Mouse (Mus musculus) heart, postnatal 25 days (tissue): Measurements from ENCODE around the gene Tuba1c. TPM values are rescaled to one million over a fixed set of nuclear protein-coding genes. Genes with fewer than 3 reads are reported as not detected.

Experiments
- DNase-seq: peaks from one replicate; pipeline ENCODE4 v3.0.0; 2022; ENCODE audit warnings: low spot score
- intact Hi-C: fragments of 180-260 bp; cut with DNase I; formaldehyde crosslinking; loops from one replicate; pipeline ENCODE4 v1.15.1; 2025
- microRNA-seq: library from miRNA; unstranded; fragments of <30 nt; microRNA quantifications from one replicate; pipeline ENCODE4 v1.2.0, GENCODE M21; 2022
- total RNA-seq, 2 experiments: library from RNA; stranded (reverse); gene quantifications; 2 replicates each; pipeline ENCODE4 v1.2.3; 2021

Tuba1c gene
- total RNA-seq, 2 experiments from 2014 or later: 33.5 to 33.7 TPM

- intact Hi-C loops: loop anchor here (5.0 kb wide), 1 partner anchor 34 kb away; no protein-coding TSS in a partner anchor
- no peak for DNase-seq
Observed at GRCm38 (mm10) chr15:99085997-99086396, 56.3 kb downstream of the Tuba1c start.

DNA sequence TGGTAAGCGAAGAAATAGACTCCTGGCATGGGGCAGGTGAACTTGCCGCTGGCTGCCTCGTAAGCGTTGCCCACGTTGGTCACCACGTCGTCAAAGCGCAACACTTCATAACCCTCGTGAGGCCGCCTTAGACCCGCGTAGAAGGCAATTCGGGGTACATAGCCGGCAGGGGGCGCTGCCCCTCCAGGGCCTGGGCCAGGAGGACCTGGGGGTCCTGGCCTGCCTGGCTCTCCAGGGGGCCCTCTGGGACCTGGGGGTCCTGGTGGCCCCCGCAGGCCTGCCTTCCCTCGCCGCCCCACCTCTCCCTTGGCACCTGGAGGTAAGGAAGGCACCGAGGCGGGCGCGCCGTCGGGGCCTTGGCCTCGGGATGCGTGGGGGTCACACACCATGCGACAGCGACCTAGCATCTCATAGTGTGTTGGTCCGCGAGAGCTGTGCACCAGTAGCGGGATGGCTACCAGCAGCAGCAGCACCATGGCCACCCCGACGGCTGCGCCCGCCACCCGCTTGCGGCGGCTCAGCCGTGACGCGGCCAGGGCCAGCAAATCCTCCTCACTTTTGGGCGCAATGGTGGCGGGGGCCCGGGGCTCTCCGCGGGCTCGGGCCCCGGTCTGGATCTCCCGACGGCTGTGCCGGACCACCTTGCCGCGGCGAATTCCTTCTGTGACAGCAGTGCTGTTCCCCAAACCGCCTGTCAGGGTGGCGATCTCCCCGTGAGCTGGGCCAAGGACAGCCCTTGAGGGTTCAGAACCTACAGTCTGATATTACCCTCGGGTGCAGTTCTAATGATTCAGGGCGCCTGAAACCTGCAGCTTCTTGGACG, 57.8 kb downstream of the Tuba1c start, which contains the start of gene C1ql4:
C1ql4 (minus strand) TSS at position 565 of the 823 bp plus-strand sequence.
- intact Hi-C loops: loop anchor here (5.0 kb wide), 1 partner anchor 35 kb away; no protein-coding TSS in a partner anchor
- no peak for DNase-seq

Small RNA genes lying within 50 kb of the gene (microRNA-seq; reads per million reads assigned to microRNA genes)
- gene Mir6960: not detected

Other genes starting within 250 kb of the Tuba1c start
- not detected for gene Wnt1, start 240.0 kb upstream of the Tuba1c start, total RNA-seq
- gene Ddn, start 220.4 kb upstream of the Tuba1c start, total RNA-seq: under 1 TPM; 0.21 to 0.59 TPM
- gene Prkag1, start 198.4 kb upstream of the Tuba1c start, total RNA-seq: 100 to 1,000 TPM in 1 of 2 experiments, 10 to 100 TPM in 1; 90.5 to 103 TPM
- gene Kmt2d, start 158.7 kb upstream of the Tuba1c start, total RNA-seq: 10 to 100 TPM; 52.1 to 57.7 TPM
- 1 to 10 TPM; 2.0 to 2.8 TPM for gene Rhebl1, start 135.4 kb upstream of the Tuba1c start, total RNA-seq
- 1 to 10 TPM; 1.8 TPM for gene Dhh, start 131.4 kb upstream of the Tuba1c start, total RNA-seq
- gene Lmbr1l, start 111.7 kb upstream of the Tuba1c start, total RNA-seq: 10 to 100 TPM; 11.5 to 13.4 TPM
- 100 to 1,000 TPM; 163 to 175 TPM for gene Tuba1b, start 95.3 kb upstream of the Tuba1c start, total RNA-seq
- gene Gm49450, start 76.3 kb upstream of the Tuba1c start, total RNA-seq: not detected
- gene Tuba1a, start 76.2 kb upstream of the Tuba1c start, total RNA-seq: 100 to 1,000 TPM in 1 of 2 experiments, 10 to 100 TPM in 1; 99.4 to 105 TPM
- gene Prph, start 25.3 kb downstream of the Tuba1c start, total RNA-seq: under 1 TPM; 0.14 to 0.42 TPM
- under 1 TPM; 0.13 to 0.67 TPM for gene Troap, start 44.7 kb downstream of the Tuba1c start, total RNA-seq
- gene C1ql4, start 57.9 kb downstream of the Tuba1c start, total RNA-seq: not detected
- under 1 TPM; 0.16 to 0.45 TPM for gene Dnajc22, start 63.3 kb downstream of the Tuba1c start, total RNA-seq
- gene Spats2, start 96.0 kb downstream of the Tuba1c start, total RNA-seq: 1 to 10 TPM; 7.7 to 7.9 TPM
- under 1 TPM; 0.06 to 0.18 TPM for gene Kcnh3, start 195.0 kb downstream of the Tuba1c start, total RNA-seq
- gene Mcrs1, start 222.1 kb downstream of the Tuba1c start, total RNA-seq: 10 to 100 TPM; 47.4 to 50.9 TPM